Mouse (Mus musculus) lung, embryonic 14.5 days (tissue): ENCODE results near the gene Gm20696. TPM values are rescaled to one million over a fixed set of nuclear protein-coding genes. Genes with fewer than 3 reads are reported as not detected.

Experiments used
- ATAC-seq: fragments of 200-750 bp; cut with Nextera tagmentation; 2 replicates; pipeline ENCODE4 v1.8.0; 2017; ENCODE audit warnings: mild to moderate bottlenecking, moderate TSS enrichment, moderate library complexity; ENCODE audit not compliant: insufficient read depth
- DNase-seq: peaks from one replicate; pipeline ENCODE4 v3.0.0-alpha.2; 2015
- H3K27ac ChIP-seq: fragments of 300-500 bp; sonication (generic); 2 replicates; pipeline ENCODE4 v1.5.1; 2014; ENCODE audit warnings: low read depth, mild to moderate bottlenecking, moderate library complexity
- H3K27me3 ChIP-seq: fragments of 300-500 bp; sonication (generic); 2 replicates; pipeline ENCODE4 v1.6.1; 2014; ENCODE audit warnings: low read length, control low read depth; ENCODE audit not compliant: insufficient read depth
- H3K36me3 ChIP-seq: fragments of 300-500 bp; sonication (generic); 2 replicates; pipeline ENCODE4 v1.6.1; 2014; ENCODE audit warnings: control low read depth; ENCODE audit not compliant: insufficient read depth
- H3K4me1 ChIP-seq: fragments of 300-500 bp; sonication (generic); 2 replicates; pipeline ENCODE4 v1.6.1; 2014; ENCODE audit warnings: antibody characterized with exemption, control low read depth; ENCODE audit not compliant: insufficient read depth
- H3K4me2 ChIP-seq: fragments of 300-500 bp; sonication (generic); 2 replicates; pipeline ENCODE4 v1.6.1; 2014; ENCODE audit warnings: mild to moderate bottlenecking
- H3K4me3 ChIP-seq: fragments of 300-500 bp; sonication (generic); 2 replicates; pipeline ENCODE4 v1.5.1; 2014; ENCODE audit warnings: low read depth, low read length
- H3K9ac ChIP-seq: fragments of 300-500 bp; sonication (generic); 2 replicates; pipeline ENCODE4 v1.6.1; 2014
- H3K9me3 ChIP-seq: fragments of 300-500 bp; sonication (generic); 2 replicates; pipeline ENCODE4 v1.6.1; 2016; ENCODE audit warnings: low read depth, low read length, control low read depth
- CTCF ChIP-seq: IDR thresholded peaks from 2 replicates; pipeline ENCODE4 v1.5.1; 2016; ENCODE audit warnings: antibody characterized with exemption, low read depth
- WGBS: fragments of 180-500 bp; shearing (Covaris S2); extraction: QIAGEN DNeasy Blood & Tissue Kit; methylation state at CpG from one replicate; pipeline ENCODE4 v1.1.7; 2014; 5-methylcytosine and 5-hydroxymethylcytosine counted together
- polyA plus RNA-seq: library from polyadenylated mRNA; unstranded; fragments of >200 nt; fragmentation: Nextera tagmentation; extraction: Ambion mirVana; gene quantifications from 2 replicates; pipeline ENCODE4 v1.2.1, GENCODE M21; 2014

Gm20696 gene
- polyA plus RNA-seq, 1 experiment from 2014 or later, result 7.3 TPM

DNA sequence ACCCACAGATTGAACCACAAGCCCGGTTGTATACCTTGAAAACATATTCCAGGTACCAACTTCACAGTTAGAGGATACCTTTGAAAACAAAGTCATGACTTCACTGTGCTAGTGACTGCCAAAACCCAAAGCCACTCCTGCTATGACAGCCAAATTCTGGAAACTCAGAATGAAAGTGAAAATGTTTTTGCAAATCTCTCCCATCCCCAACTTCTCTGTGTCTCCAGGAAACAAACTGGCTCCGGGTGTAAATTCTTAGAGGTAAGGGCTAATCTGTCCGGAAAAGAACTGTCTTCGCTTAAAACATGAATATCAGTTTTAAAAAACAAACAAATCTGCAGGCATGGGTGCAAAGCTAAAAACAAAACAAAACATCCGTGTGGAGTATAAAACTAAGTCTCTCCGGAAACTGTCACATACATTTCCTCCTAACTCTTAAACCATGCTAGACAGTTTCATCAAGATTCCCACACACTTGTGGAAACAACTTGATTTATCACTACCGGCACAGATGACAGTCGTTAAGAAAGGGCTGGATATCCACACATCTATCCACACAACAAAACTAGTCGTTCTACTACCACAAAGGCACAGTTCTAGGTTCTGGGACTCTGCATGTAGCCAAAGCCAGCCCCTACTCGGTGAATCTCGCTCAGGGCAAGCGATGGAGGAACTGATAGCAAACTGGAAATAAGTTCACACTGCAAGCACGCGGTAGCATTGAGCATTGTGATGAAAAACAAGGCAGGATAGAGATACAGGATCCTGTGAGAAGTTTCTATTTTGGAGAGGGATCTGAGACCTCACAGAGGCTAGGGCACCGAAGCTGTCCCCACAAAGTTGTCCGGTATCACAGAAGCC is 910 bp downstream of the Gm20696 start:
- 12% methylated on average over 16 of the region's 16 CpGs for WGBS
- H3K36me3 ChIP-seq, result no peaks in the 10 kb centered on the region
- H3K27ac ChIP-seq, result peak overlapping the region; percentile 42; the same call in 1 of the 2 replicates
- peaks cover 8% of the 10 kb centered on the region for H3K4me1 ChIP-seq
- no peaks in the 10 kb centered on the region for H3K27me3 ChIP-seq
- H3K9me3 ChIP-seq, result no peaks in the 10 kb centered on the region
- H3K9ac ChIP-seq, result peak overlapping the region; percentile 84
- ATAC-seq (no peak), DNase-seq (peak; percentile 51)
- no peak for TF ChIP-seq CTCF
- H3K4me3 ChIP-seq, result peak overlapping the region; percentile 80
- H3K4me2 ChIP-seq, result peak overlapping the region; percentile 84

- Histone ChIP-seq H3K27ac (no peak overlapping the region), H3K36me3 (no peaks in the 10 kb centered on the region), H3K4me2 (no peak overlapping the region), H3K4me3 (no peak overlapping the region), H3K9ac (no peak overlapping the region), H3K9me3 (no peaks in the 10 kb centered on the region), H3K27me3 (no peaks in the 10 kb centered on the region), H3K4me1 (peaks cover 11% of the 10 kb centered on the region)
- ATAC-seq (no peak), DNase-seq (no peak)
- 72% methylated on average over 8 of the region's 8 CpGs for WGBS
- TF ChIP-seq CTCF, result no peak
Measured at GRCm38 (mm10) chr6:99663232-99663631, 3.4 kb downstream of the Gm20696 start.

DNA sequence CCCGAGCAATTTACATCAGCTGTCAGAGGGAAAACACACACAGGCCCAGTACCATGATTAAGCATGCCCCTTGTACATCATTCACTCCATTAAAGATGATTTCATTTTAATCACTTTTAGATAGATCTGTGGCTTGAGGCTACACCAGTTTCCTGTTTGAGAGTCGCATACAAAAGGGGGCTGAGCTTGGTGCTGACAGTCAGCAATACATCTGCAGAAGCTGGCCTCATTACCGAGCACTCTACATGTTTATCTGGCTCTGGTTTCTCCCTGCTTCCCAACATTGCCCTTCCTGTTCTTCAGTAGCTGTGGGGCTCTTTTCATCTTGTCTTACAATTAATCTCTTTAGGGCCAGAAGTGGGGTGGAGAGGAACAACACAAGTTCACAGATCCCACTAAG is 6.2 kb downstream of the Gm20696 start:
- DNase-seq (peak; percentile 70), ATAC-seq (peak; percentile 54; the same call in 1 of the 2 replicates)
- Histone ChIP-seq H3K36me3 (no peaks in the 10 kb centered on the region), H3K27ac (peak overlapping the region; percentile 38; the same call in 1 of the 2 replicates), H3K4me2 (no peak overlapping the region), H3K9me3 (no peaks in the 10 kb centered on the region), H3K27me3 (no peaks in the 10 kb centered on the region), H3K4me3 (no peak overlapping the region), H3K4me1 (peaks cover 6% of the 10 kb centered on the region; the same call in 1 of the 2 replicates), H3K9ac (no peak overlapping the region)
- TF ChIP-seq CTCF, result no peak
- 17% methylated on average over 3 of the region's 3 CpGs for WGBS

- no peak for DNase-seq
- Histone ChIP-seq H3K4me1 (peaks cover 6% of the 10 kb centered on the region; the same call in 1 of the 2 replicates), H3K9me3 (no peaks in the 10 kb centered on the region), H3K27ac (no peak overlapping the region), H3K36me3 (no peaks in the 10 kb centered on the region), H3K4me3 (no peak overlapping the region), H3K4me2 (no peak overlapping the region), H3K9ac (no peak overlapping the region), H3K27me3 (no peaks in the 10 kb centered on the region)
- no peak for TF ChIP-seq CTCF
- ATAC-seq, result no peak
- 80% methylated on average over 10 of the region's 10 CpGs for WGBS
Measured at GRCm38 (mm10) chr6:99658586-99658985, 8.0 kb downstream of the Gm20696 start.

- peaks cover 6% of the 10 kb centered on the region; the same call in 1 of the 2 replicates for H3K4me1 ChIP-seq
- no peak overlapping the region for H3K4me3 ChIP-seq
- DNase-seq (no peak), ATAC-seq (no peak)
- H3K27me3 ChIP-seq, result no peaks in the 10 kb centered on the region
- no peaks in the 10 kb centered on the region for H3K9me3 ChIP-seq
- no peak overlapping the region for H3K4me2 ChIP-seq
- H3K36me3 ChIP-seq, result no peaks in the 10 kb centered on the region
- H3K27ac ChIP-seq, result no peak overlapping the region
- no peak overlapping the region for H3K9ac ChIP-seq
- 67% methylated on average over 2 of the region's 2 CpGs for WGBS
- no peak for TF ChIP-seq CTCF
Measured at GRCm38 (mm10) chr6:99656088-99656487, 10.5 kb downstream of the Gm20696 start.

DNA sequence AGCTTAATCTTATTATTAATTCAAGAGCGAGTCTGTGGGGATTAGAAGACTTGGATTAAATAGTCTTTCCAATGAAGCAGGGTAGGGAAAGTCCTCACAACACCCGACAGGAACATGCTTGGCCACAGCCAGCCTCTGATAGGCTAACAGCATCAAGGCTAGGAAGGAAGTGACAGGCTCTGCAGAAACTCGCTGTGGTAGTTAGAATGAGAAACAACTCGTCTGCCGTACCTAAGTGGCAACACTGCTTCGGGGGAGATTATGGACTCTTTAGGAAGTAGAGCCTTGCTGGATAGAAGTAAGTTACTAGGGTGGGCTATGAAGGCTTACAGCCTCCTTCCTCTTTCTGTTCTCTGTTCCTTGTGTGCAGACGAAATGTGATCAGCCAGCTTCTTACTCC is 11.1 kb downstream of the Gm20696 start:
- ATAC-seq, result no peak
- H3K27me3 ChIP-seq, result no peaks in the 10 kb centered on the region
- WGBS, result 47% methylated on average over 7 of the region's 7 CpGs
- 0 out of 2 replicates have a peak, but pooled peaks cover under 1% of the 10 kb centered on the region for H3K4me1 ChIP-seq
- no peak for DNase-seq
- no peak overlapping the region for H3K4me2 ChIP-seq
- no peak for TF ChIP-seq CTCF
- H3K36me3 ChIP-seq, result no peaks in the 10 kb centered on the region
- no peak overlapping the region for H3K27ac ChIP-seq
- H3K9ac ChIP-seq, result no peak overlapping the region
- H3K4me3 ChIP-seq, result no peak overlapping the region
- H3K9me3 ChIP-seq, result no peaks in the 10 kb centered on the region

- Histone ChIP-seq H3K27ac (no peak overlapping the region), H3K4me1 (no peaks in the 10 kb centered on the region), H3K4me3 (no peak overlapping the region), H3K36me3 (no peaks in the 10 kb centered on the region), H3K9me3 (no peaks in the 10 kb centered on the region), H3K9ac (no peak overlapping the region), H3K27me3 (no peaks in the 10 kb centered on the region), H3K4me2 (no peak overlapping the region)
- 26% methylated on average over 5 of the region's 5 CpGs for WGBS
- TF ChIP-seq CTCF, result no peak
- DNase-seq (no peak), ATAC-seq (no peak)
Measured at GRCm38 (mm10) chr6:99654343-99654742, 12.3 kb downstream of the Gm20696 start.
